Mouse (Mus musculus): ENCODE measurements around the gene Cmss1. TPM values are rescaled to one million over a fixed set of nuclear protein-coding genes. Genes with fewer than 3 reads are reported as not detected.

The Cmss1 gene
- total RNA-seq, 2 experiments from 2014 or later, result 14.1 to 17.6 TPM

DNA sequence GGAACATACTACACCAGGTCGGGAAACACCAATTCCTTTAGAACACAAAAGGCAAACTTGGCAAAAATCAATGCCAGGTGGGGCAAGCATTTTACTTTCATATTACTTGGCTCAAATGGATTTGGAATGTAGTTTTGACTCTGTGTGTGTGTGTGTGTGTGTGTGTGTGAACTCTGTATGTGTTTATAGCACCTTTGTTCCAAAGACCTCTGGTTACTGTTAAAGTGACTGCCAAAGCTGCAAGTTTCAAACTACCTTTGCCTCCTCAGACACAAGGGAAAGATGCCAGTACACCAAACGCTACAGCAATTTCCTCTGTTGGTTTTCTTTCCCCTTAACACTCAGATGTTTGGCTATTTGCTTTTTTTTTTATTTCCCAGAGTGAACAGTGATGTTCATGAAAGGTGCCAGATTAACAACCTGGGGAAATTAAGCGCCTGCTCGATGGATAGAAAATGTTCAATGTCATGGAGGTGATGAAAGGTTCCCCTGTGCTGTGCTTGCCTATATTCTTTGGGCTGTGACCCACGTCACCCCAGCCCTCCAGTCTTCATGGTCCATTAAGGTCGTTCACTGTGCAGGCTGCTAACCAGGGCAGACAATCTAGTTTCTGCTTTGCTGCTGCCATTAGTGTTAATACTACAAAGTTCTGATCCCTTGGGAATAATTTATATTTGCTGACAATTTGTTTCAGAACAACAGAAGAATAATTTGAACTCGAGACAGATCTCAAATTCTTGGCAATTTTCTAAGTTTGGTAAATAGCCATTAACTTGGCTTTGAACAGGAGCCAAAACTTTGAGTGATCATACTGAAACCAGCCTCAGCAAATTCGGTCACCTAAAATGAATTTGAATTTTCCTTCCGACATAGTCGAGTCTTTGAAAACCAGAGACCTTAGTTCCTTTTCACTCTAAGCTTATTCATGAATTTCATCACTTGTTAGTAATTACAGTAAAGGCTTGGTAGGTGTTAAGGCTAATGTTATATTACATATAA lies 161.3 kb downstream of the Cmss1 start:
- no peak for DNase-seq (ENCODE audit: extremely low spot score in 1 of 2, low spot score in 2 of 2)
- intact Hi-C loops (cut with DNase I), result no loop called here

DNA sequence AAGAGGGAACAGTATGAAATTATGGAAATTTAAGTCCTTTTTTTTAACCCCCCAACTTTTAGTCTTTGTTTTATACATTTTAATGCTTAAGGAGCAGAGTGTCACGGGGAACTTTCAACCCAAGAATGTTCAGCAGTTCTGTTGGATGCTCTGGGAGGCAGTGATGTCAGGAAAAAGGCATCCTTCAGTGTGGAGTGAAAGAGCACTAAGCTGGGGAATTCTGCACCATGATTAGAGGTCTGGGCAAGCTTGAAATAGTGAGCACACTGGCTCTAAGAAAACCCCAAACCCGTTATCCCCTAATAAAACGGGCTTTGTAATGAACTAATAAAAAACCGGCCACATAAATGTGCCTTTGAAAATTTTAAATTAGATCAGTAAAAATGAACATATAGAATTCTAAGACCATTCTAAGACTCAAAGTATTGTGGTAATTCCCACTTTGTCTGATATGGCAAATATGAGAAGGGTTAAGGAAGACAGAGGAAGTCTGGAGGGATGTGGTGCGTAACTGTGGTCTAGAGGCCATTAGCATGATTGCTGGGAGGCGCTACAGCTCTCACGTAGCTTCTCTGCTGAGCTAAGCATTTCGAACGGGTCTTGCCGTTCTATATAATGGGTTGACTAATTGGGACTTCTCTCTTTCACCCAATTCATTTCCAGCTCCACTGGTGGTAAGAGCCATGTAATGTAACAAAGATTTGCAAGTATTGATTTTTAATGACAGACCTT lies 165.8 kb downstream of the Cmss1 start:
- DNase-seq (ENCODE audit: extremely low spot score in 1 of 2, low spot score in 2 of 2), result no peak
- intact Hi-C loops (cut with DNase I), result no loop called here

DNA sequence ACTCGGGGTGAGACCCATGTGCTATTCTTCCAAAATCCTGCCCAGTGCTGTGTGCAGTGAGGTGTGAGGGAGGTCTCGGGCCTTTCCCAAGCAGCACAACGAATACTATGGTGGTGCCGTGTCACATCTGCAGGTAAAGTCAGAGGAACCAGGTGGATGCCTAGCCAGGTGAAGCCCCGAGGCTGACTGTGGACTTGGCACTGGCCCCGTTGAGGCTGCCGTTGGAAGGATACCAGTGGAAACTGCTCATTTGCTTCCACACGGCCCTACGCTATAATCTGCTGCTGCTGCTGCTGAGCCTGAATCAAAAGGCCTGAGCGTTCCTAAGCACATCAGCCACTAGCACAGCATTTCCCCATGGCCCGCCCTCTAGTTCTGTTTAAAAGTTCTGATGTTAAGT lies 167.5 kb downstream of the Cmss1 start:
- intact Hi-C loops (cut with DNase I), result no loop called here
- no peak for DNase-seq (ENCODE audit: extremely low spot score in 1 of 2, low spot score in 2 of 2)

DNA sequence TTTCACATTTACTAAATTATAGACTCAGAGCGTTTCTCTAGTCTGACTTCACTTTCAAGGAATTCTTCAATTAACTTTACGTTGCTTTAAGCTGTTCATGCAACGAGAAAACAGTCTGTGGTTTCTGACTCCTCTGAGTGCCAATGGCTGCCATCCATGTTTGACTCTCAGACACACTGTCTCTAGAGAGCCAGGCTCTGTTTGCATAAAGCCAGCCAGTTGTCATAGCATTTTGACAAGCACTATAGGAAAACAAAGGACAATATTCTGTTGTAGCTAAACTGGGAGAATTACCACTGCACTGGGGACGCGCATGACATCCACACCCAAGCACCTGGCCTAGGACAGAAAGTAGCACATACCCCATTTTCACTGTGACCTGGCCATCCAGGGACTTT lies 168.4 kb downstream of the Cmss1 start:
- no peak for DNase-seq (ENCODE audit: extremely low spot score in 1 of 2, low spot score in 2 of 2)
- intact Hi-C loops (cut with DNase I), result no loop called here

DNA sequence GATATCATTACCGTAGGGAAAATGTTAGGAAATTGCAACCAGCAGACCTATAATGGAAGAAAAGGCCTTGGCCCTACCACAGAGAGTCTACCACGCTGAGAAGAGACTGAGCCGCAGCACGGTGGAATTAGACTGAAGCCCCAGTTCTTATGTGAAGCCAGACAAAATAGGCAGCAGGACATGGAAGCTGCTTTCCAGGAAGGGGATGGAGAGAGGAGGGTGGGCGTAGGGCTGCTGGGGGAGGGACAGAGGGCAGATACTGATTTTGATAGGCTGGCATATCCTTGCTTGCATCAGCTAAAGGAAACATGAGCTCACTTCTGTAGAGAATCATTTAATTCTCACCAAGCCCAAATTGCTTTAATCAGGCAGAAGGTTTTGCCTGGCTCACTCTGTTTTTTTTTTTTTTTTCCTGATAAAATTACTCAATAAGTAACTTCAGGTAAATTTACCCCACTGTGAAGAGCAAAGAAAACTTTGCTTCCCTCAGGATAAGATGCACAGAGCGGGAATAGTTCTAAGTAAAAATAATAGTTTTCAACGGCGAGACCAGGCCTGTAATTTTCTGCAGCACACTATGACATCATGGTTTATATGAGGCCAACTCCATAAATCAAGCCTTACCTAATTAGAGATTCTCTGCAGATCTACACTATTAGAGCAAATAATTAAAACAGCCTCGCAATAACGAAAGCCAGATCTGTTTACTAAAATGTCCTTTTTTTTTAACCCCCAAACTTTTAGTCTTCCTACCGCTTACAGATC lies 169.0 kb downstream of the Cmss1 start:
- intact Hi-C loops (cut with DNase I), result no loop called here
- no peak for DNase-seq (ENCODE audit: extremely low spot score in 1 of 2, low spot score in 2 of 2)

DNA sequence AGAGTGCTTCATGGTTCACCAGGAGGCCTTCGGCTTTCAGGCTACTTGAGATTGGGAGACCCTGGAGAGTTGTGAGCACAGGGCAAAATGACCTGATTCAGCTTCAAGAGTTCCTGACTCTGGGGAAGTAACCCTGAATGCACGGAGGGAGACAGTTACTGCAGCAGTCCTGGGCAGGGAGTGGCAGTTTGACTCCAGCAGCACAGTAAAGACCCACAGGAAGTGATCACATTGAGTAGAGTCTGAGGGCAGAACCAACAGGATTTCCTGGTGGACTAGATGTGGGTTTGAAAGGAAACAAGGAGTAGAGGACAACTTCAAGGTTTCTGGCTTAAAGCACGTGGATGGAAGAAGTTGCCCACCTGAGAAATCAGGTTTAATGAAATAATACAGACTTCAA lies 172.0 kb downstream of the Cmss1 start:
- intact Hi-C loops (cut with DNase I), result no loop called here
- DNase-seq (ENCODE audit: extremely low spot score in 1 of 2, low spot score in 2 of 2), result no peak

DNA sequence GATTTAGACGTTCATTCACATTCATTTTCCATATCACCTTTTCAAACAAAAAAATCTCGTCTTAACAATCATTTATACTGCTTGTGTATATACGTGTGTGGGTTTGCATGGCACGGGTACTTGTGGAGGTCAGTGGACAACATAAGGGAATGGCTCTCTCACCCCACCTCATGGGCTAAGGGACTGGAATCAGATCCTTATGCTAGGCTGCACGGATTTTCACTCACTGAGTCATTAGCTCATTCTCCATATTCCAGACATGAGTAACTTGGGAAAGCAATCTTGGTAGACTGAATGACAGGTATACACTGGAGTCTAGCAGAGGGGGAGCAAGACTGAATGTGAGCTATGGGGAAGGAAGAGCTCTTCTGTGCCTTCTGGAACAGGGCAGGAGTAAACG lies 173.0 kb downstream of the Cmss1 start:
- intact Hi-C loops (cut with DNase I), result no loop called here
- no peak for DNase-seq (ENCODE audit: extremely low spot score in 1 of 2, low spot score in 2 of 2)

DNA sequence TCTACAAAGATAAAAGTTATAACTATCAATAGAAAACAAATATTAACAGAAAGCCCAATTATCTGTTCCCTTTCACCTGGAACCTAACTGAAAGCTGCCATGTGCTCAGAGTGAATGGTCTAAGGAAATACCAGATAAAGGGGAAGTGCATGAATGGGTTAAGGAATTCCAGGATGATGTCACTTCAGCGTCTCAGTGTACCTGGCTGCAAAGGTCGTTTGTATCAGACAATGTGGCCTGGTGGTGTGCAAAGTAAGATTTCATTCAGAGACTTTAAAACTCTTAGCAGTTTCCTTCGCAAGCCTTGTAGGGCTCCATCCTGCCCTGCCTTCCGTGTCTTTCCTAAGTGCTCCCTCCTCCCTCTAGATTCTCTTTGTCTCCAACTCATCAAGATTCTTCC lies 173.5 kb downstream of the Cmss1 start:
- intact Hi-C loops (cut with DNase I), result no loop called here
- DNase-seq (ENCODE audit: extremely low spot score in 1 of 2, low spot score in 2 of 2), result no peak

DNA sequence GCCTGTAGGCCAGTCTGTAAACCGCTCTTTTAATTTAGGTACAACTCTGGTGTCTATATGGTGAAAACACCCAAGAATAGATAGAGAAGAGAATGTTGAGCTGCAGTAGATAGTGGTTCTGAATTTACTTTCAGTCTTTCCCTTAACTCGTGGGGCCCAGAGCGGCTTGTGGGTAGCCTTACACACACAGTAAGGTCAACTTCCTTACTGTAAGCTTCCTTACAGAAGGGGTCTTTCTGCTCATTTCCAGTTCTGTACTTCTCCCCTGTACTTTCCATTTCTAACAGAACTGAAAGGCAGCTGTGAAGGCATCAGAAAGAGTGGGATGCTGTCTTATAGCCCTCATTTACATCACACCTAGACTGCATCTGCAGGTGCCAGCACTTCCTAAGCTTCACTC lies 175.4 kb downstream of the Cmss1 start:
- no peak for DNase-seq (ENCODE audit: extremely low spot score in 1 of 2, low spot score in 2 of 2)
- intact Hi-C loops (cut with DNase I), result no loop called here

DNA sequence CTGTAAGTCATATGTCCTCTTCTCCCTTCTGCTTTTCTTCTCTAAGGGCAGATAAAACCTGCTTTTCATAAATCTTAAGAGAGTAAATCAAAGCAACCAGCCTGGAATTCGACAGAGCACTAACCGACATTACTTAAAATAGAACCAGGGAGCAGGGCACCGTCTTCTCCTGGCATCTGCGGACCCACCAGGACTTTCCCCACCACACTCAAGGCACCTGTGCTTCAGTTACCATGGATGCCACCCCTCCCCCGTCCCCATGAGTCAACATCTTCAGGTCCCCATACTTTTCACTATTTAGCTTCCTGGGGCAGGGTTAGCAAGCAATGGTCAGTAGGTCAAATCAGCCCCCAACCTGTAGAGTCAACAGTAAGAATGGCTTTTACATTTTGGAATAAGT lies 177.7 kb downstream of the Cmss1 start:
- intact Hi-C loops (cut with DNase I), result no loop called here
- no peak for DNase-seq (ENCODE audit: extremely low spot score in 1 of 2, low spot score in 2 of 2)

DNA sequence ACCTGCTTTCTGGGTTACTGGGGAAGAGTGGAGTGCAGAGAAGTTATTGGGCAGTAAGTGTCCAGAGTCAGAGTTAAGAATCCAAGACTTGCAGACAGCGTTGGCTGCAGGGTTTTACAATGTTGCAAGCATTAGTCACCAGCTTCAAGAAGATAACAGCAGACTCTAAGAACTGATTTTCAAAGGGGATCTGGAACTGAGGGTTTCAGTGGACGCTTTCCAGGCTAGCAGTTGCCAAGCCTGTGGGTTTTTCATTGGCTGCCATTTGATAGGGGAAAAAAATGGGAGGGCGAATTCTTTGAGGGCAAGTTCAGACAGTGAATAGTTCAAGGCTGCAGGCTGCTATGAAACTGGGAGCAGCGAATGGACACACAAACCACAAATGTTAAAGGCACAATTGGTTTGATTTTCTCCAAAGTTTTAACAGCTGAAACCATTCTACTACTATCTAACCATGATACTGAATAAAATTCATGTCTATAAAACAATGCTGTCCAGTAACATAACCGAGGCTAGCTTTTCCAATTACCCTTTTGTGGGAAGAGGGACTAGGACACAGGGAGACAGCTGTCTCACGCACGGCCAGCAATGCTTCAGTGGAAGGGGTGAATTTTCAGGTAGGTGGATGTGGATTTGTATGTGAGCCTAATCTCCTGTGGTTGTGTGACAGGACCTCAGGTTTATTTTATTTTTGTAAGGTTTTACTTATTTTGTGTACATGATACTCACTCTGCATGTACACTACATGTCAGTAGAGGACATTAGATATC lies 179.0 kb downstream of the Cmss1 start:
- intact Hi-C loops (cut with DNase I), result no loop called here

DNA sequence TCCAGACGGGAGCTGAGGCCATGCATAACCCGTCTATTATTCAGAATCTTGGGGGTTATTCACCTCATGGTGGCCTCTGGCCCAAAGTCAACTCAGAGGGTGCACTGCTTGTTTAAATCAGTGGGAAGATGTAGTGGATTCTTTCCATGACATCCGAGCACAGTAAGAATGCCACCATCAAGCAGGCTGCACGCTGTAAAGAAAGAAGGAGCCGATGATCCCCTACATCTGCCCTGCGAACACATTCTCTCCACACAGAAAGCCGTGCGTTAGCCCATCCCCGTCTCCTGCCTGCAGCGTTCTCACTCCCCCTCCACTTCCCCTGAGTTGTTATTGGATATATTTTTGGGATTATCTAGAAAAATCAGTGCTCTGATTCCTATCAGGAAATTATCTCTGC lies 180.0 kb downstream of the Cmss1 start:
- intact Hi-C loops (cut with DNase I), result no loop called here
- DNase-seq (ENCODE audit: extremely low spot score in 1 of 2, low spot score in 2 of 2), result no peak

More for the DNA sequence above, 179.0 kb downstream of the Cmss1 start:
- no peak for DNase-seq (ENCODE audit: extremely low spot score in 1 of 2, low spot score in 2 of 2)

DNA sequence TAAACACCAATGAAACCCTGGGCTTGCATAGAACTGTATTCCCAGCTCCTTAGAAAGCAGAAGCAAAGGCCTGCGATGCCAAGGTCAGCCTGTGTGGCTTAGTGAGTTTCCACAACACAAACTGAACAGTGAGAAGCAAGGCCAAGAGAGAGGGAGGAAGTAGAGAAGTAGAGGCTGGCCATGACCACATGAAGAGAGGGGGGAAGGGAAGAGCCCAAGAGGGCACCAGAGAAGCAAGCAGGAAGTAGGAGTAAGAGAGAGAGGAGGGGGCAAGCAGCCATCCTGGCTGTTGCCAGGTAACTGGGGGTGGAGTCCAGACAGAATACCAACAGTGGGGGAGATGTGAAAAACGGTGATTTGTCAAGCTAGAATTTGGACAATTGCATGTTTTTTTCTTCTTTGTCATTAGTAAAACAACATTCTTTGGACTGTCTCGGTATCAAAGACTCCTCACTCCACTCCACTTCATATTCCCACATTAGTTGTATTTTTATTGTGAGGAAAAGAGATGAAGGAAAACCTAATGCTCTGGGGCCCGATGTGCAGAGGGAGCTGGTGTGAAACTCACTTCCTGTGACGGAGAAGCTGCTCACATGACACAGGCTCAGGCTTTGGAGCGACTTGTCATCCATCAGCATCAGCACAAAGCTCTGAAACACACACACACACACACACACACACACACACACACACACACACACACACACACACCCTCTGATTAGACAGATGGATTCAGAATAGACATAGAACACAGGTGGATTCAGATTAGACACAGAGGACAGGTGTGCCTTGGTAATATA lies 183.5 kb downstream of the Cmss1 start:
- no peak for DNase-seq (ENCODE audit: extremely low spot score in 1 of 2, low spot score in 2 of 2)
- intact Hi-C loops (cut with DNase I), result no loop called here

DNA sequence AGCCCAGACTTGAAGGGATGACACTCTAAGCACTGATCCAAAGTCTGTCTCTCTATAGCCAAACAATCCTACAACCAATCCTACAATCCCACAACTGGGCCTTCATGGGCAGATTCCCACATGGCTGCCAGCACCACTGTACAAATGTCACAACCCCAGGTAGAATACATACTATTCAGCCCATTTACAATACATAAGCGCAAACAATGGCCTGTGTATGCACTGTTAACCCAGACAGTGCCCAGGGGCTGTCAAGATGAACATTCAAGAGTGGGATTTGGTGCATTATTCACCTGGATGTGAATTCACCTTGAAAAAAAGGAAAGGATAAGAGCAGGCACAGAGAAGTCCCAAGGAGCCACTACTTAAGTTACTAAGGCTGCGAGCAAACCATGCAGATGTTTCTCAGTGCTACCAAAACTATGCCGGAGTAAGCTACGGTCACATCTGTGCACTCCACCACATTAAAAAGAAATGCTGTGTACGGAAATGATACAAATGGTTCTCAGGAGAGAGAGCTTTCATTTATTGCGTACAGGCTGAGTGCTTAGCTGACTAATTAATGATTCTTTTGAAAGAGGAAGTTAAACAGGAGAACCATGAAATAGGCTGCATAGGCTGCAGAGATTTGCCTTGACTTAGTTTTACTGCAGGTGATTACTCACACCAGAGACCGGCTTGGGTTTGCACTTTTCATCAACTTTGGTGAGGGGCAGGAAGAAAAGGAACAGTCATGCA lies 184.8 kb downstream of the Cmss1 start:
- no peak for DNase-seq (ENCODE audit: extremely low spot score in 1 of 2, low spot score in 2 of 2)
- intact Hi-C loops (cut with DNase I), result no loop called here

DNA sequence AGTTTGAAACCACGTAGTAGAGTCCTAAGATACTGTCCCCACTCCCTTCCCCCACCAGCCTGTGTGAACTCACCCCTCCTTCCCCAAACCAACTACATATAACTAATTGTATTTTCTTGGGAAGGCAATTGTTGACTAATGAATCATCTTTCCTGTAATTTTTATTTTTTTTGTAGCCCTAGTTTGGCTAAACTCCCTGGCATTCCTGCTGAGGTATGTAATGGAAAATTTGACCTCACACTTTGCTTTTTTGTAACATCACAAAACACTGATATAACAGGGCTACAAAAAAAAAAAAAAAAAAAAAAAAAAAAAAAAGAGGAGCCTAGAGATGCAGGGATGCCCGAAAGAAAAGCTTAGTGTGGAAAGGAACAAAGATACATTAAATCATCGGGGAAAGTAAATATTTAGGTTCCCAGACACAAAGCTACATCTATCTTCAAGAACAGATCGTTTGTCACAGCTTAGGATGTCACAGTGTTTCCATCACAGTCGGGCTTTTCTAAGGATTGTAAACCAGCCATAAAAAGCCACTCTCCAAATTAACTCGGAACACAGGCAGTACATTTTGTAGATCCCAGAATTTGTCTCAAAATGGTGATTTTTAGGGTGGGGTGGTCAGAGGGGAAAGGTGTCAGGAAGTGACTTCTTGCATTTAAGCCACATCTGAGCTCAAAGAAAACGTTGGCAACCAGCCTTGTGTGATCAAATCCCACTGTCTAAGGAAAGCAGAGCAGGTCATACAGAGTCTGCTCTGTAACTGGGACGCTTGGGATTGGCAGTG lies 185.7 kb downstream of the Cmss1 start:
- intact Hi-C loops (cut with DNase I), result no loop called here
- DNase-seq (ENCODE audit: extremely low spot score in 1 of 2, low spot score in 2 of 2), result no peak

DNA sequence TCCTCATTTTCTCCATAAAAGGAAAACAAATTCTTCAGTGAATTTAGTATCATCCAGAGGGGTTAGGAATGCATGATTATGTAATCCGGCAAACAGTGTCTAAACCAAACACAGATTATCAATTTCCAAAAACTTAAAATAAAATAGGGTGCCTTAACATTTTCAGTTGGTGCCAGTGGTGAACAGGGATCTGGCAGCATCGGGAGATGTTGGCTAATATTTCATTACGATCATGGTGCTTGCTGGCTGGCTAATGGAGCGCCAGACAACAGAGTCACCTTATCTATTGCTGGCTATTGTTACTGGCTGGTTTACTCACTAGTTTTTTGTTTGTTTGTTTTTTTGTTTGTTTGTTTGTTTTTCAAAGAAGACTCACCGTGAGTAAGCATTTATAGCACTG lies 186.8 kb downstream of the Cmss1 start:
- intact Hi-C loops (cut with DNase I), result no loop called here
- DNase-seq (ENCODE audit: extremely low spot score in 1 of 2, low spot score in 2 of 2), result no peak

DNA sequence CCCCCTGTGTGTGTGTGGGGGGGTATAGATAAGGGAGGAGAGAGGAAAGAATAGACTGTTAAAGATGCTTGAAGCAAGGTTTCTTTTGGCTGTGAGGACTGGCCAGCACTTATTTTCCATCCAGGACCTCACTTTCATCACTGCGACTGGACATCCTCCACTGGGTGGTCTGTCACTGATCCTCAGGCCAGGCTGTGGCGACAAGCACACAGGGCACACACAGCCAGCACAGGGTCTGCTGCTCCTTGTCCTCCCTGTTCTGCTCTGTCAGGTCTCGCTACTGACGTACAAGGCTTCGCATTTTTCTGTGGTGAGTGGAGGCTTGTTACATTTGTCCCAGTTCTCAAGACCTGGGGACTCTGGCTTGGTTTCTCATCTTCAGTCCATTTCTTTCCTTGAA lies 187.3 kb downstream of the Cmss1 start:
- DNase-seq (ENCODE audit: extremely low spot score in 1 of 2, low spot score in 2 of 2), result no peak
- intact Hi-C loops (cut with DNase I), result no loop called here

Data from left cerebral cortex, postnatal 10 days (tissue).